Mouse (Mus musculus) lung, adult 18-20 months (tissue): ENCODE data around the gene Usp46.

ENCODE experiments used
- DNase-seq, 2 experiments: peaks; one replicate each; pipeline ENCODE4 v3.0.0; 2022; ENCODE audit warnings: mixed read lengths in 2 of 2

Usp46 gene

DNA sequence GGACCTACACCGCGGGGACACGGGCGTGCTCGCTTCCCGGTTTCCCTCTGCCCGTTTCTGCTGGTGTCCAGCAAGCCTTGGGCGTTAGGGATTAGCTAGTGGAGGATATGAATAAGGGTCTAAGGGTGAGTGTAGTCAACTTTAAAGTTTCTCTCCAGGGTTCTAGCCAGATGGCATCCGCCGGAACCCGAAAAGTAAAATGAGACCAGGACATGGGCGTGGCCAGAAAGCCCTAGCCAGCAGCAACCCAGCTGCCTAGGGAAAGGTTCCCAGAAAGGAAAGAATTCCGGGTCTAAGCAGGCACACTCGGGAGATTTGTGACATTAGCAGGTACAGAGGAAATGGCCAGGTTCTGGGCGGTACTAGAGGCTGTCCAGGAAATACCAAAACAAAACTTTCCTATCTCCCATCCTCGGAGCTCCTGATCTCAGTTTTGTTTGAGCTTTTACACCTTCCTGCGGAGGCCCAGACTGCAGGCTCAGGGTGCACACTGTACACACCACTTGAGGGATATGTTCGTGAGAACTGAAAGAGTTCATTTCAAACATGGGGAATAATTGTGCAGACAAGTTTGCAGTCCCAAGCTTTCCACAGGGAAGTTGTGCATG is 587 bp upstream of the Usp46 start:
- peak; percentile 82 to 87 for DNase-seq

GRCm38 (mm10) chr5:74067346-74067745 is 885 bp downstream of the Usp46 start:
- DNase-seq: no peak

DNA sequence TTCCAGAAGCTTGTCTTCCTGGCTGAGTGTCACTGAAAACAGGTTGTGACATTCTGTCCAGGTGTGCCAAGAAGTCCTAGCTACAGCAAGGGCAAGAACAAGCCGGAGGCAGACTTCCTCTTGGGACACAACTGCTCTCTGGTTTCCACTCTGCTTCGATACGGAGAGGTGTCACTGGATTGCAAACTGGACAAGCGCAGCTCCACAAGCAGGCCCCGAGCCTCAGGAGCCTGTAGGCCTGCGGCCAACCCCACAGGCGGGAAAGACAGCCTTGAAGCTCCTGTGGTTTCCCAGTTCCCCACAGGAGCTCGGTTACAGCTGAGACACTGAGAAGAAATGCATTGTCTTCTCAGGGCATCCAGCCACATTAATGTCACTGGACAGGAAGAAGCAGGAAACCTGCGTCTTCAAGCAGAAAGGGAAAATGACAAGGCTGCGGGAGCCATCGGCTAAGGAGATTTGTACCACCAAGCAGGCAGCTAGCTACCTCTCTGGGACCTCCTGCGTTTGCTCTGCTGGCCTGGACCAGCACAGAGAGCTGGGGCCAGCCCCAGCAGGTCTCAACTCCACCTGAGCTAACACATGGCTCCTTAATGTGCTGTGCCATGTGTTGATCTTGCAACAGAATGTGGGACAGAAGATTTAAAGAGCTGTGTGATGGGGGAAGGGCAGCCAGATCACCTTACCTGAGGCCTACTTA is 1.7 kb downstream of the Usp46 start:
- DNase-seq: peak; percentile 60 to 80

DNA sequence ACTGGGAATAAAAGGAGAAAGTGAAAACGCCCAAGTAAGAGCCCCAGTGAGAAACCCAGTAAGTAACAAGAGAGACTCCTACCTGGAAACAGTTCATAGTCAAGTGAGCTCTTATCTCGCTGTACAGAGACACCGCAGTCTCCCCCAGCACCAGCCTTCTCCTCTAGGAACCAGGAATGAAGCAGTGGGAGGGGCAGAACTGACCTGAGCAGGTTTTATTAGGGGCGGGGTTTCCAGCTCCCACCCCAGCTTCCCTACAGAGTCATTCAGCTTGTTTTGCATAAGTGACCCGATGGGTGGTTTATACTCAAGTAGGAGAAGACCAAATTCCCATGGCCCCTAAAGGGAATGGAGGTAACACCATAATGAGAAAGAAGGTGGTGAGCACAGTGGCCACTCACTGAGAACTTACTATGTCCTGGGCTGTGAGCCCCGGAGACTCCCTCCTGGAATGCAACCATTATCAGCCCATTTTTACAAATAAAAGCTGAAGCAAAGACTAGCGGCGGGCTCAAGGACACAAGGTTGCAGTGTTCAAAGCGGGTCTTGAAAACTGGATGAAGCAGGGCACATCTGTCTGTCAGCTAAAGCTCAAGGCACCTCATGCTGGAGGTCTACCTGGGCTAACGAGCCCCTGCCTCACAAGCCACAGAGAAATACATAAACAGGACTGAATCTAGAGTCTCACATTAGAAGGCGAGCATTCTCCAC is 2.5 kb downstream of the Usp46 start:
- peak; percentile 69 to 81 for DNase-seq

- no peak for DNase-seq
Observed at GRCm38 (mm10) chr5:74064844-74065243, 3.4 kb downstream of the Usp46 start.

GRCm38 (mm10) chr5:74063226-74063747 is 4.9 kb downstream of the Usp46 start:
- DNase-seq: no peak

DNA sequence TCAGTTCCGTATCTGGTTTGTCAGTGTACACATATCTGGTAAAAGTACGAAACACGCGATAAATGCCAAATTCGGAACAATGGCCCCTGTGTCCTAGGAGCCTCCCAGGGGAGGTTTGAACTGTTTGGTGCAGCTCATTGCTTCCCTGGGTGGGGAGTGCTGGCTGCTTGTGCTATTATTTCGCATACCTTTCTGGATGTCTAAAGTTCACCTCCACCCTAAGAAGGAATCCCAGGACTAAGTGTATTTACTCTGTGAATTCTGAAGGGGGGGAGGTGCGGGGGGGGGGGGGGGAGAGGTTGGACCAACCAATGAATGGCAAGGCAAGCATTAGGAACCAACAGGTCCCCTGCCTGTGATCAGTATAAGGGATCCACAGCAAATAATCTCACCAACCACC is 6.0 kb downstream of the Usp46 start:
- DNase-seq: no peak

DNA sequence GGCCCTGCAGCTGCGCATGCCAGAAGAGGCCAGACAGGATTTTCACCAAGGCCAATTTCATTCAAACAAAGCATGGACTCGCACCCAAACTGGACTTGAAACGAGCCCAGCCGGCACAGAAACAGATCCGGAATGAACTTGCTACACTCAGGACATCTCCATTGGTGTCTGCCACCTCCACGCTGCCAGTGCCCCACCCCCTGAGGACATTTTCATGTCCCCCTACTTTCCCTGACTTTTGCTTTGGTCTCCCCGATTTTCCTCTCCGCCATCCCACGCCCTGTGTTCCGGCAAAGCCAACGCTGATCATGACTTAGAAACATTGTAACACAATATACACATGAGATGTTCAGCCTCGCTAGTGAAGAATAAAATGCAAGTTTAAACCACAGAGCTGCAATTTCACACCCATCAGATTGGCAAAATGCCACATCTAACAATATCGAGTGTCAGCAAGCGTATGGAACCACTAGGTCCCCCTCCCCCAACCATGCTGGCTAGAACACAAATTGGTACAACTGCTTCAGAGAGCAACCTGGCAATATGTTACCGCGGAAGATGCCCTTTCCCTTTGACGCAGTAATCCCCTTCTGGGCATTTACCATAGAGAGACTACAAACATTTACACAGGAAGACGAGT is 6.7 kb downstream of the Usp46 start:
- DNase-seq: no peak

- no peak for DNase-seq
Observed at GRCm38 (mm10) chr5:74052171-74052909, 15.9 kb downstream of the Usp46 start.

DNA sequence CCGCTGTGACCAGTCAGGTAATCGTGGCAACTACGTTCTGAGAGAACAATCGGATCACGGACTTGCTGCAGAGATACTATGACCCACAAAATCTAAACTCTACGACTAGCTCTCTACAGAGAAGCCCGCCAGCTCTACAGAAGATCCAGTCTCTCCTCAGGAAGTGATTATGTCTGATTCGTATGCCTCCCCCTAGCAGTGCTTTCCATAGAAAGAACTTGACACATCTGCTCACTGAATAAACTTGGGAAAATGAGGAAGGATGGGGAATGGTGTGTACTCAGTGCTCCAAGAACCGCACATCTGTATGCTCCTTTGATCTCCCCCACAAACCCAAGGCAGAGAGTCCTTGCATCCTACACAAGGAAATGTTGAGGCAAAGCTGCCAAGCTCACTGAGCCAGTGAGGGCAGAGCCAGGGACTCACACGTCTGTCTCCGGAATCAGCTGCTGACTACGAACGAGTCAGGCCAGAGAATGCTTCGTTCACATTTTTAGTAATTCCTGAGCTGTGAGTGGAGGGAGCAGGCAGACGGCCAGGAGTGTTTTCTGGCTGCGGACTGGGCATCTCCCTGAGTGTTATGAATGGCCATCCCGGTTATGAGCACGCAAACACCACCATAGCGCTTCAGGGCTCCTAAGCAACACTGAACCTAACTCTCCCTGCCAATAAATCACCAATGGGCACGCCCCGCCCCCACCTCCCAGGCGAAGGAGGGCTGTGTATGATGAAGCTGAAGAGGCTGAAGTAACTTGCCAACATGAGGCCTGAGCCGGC is 16.6 kb downstream of the Usp46 start:
- DNase-seq: peak; percentile 50

DNA sequence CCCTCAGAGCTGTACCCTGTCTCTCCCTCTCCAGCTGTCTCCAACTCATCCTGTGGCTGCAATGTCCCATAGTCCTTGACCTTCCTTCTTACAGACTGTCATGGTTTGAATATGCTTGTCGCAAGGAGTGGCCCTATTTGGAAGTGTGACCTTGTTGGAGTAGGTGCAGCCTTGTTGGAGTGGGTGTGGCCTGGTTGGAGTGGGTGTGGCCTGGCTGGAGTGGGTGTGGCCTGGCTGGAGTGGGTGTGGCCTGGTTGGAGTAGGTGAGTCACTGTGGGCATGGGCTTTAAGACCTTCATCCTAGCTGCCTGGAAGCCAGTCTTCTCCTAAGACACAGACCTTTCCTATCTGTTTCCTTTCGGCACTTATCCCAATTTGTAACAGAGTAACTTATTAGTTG is 17.3 kb downstream of the Usp46 start:
- no peak for DNase-seq

- DNase-seq: no peak
Observed at GRCm38 (mm10) chr5:74048846-74049495, 19.3 kb downstream of the Usp46 start.

DNA sequence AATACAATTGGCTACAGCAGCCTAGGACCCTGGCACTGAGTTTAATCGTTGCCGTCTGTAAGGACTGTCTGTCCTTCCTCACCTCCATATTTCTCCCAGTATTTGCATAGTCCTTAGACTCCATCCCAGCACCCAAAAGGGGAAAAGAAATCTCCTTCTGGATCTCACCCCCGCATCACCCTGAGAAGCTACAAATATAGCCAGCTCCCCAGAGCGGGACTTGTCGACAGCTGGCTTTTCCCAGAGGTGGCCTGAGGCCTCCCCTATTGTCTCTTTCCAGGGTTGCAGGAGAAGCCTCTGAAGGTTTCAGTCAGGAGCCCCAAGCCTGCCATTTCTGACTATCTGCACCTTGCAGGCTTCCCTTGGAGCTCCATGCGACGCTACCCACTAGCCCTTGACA is 23.6 kb downstream of the Usp46 start:
- no peak for DNase-seq

DNA sequence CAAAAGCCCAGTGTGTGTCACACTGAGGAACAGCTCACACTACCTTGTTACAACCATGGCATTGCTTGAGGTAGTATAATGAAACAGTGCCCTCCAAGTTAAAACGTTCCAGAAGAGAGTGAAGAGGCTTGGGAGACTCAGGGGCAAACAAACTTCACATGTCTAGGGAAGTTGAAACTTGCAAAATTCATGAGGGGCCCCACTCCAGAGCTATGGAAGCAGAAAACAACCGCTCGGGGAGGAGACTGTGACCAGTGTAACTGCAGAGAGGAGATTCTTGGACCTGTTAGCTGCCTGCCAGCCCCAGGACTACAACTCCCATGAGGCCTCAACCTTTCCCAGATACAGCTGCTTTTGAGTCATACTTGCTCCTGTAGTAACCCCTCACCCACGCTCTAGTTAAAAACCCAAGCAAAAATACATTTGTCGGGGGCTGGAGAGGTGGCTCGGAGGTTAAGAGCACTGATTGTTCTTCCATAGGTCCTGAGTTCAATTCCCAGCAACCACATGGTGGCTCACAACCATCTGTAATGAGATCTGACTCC is 25.4 kb downstream of the Usp46 start:
- peak in 1 of 2 experiments; percentile 7 for DNase-seq

DNA sequence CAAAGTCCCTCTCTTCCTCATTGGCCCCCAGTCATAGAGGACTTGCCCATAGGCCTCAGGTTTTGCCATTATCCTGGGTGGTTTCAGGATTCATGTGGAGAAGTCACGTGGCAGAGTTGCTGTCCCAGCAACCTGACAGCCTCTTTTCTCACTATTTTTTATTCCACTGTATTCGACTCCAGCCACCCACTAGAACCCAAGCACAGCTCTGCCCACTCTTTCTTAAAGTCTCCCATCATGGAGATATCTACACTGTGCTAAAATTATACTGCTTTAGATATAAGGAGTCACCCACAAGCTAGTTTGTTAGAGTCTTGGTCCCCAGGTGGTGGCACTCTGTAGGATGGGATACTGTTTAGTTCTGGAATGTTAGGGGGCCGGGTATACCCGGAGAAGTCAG is 27.7 kb downstream of the Usp46 start:
- no peak for DNase-seq

DNA sequence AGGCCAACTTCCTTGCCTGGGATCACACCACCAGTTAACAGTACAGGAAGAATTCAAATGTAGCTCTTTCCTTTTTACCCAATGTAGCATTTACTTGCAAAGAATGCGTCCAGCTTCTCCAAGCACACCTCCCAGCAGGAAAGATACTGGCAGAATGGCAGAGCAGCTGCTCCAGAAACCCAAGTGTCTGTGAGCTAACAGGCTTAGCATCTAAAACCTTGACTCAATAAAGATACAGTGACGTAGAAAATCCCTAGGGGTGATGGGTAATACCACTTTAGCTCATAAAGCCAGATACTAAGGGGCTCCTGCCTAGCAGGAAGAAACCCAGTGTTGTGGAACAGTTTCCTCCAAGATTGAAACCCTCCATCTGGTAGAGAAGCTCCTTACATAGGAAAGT is 32.8 kb downstream of the Usp46 start:
- no peak for DNase-seq

- peak in 1 of 2 experiments; percentile 33 for DNase-seq
Observed at GRCm38 (mm10) chr5:74034177-74034576, 34.1 kb downstream of the Usp46 start.

GRCm38 (mm10) chr5:74029787-74030186 is 38.4 kb downstream of the Usp46 start:
- peak; percentile 12 to 42 for DNase-seq

DNA sequence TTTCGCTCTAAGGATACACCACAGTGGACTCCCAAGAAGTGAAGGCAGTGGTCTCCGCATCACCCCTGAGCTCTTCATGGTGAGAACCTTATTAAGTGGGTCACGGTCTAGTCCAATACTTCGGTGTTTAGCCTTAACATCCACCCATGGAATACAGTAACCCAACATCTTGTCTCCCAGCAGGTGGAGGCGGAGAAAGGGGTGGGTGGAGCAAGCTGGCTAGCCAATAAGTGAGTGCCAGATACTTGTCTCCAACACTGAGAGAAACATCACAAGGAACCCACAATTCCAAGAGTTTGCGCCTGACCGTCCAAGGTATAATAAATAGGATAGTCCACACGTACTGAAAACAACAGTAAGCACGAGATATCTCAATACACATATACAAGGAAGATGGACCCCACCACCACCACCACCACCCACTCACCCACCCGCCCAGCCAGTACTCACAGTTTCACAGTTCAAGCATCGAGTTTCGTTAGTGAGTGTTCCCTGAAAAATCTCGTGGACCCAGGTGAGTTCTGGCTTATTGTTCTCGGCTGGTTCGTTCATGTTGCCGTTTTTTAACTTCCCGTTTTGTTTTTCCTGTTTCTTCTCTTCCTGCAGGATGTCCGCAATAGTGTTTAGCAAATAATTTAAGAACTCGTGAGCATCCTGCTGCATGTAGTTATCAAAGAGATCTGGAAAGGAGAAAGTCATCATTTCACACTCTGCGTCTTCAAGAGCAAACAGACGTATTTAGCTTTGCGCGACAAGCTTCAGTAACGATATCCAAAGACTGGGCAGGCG is 39.3 kb downstream of the Usp46 start:
- no peak for DNase-seq

DNA sequence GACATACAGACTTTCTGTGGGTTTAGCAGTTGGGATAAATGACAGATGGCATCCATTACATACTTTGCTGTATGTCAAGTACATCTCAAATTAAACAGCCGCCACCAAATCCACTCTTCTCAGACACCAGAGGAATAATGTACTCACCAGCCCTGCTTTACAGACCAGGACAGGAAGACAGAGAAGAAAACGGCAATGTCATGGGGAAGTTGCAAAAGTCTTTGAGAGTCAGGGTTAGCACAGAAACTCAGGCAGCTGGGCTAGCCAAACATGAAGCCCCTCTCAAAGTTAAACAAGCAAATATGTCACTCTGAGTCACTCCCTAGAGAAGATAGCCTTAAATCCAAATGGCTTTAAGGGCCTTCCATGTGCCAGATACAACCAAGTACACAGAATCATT is 40.0 kb downstream of the Usp46 start:
- no peak for DNase-seq
